Mouse (Mus musculus) heart, embryonic 12.5 days (tissue): ENCODE results near the gene Syngr2. TPM values are rescaled to one million over a fixed set of nuclear protein-coding genes. Genes with fewer than 3 reads are reported as not detected.

Source experiments
- ATAC-seq: fragments of 200-750 bp; cut with Nextera tagmentation; 2 replicates; pipeline ENCODE4 v1.8.0; 2017; ENCODE audit warnings: moderate TSS enrichment, moderate library complexity; ENCODE audit not compliant: insufficient number of reproducible peaks, low FRiP score
- H3K27ac ChIP-seq: fragments of 300-500 bp; sonication (generic); 2 replicates; pipeline ENCODE4 v1.5.1; 2016; ENCODE audit warnings: mild to moderate bottlenecking, moderate library complexity; ENCODE audit not compliant: poor library complexity, severe bottlenecking
- H3K27me3 ChIP-seq: fragments of 300-500 bp; sonication (generic); replicated peaks from 2 replicates; pipeline ENCODE4 v1.6.1; 2016; ENCODE audit warnings: mild to moderate bottlenecking, moderate library complexity
- H3K36me3 ChIP-seq: fragments of 300-500 bp; sonication (generic); 2 replicates; pipeline ENCODE4 v1.6.1; 2016; ENCODE audit warnings: mild to moderate bottlenecking, moderate library complexity
- H3K4me1 ChIP-seq: fragments of 300-500 bp; sonication (generic); replicated peaks from 2 replicates; pipeline ENCODE4 v1.6.1; 2016; ENCODE audit warnings: mild to moderate bottlenecking
- H3K4me2 ChIP-seq: fragments of 300-500 bp; sonication (generic); 2 replicates; pipeline ENCODE4 v1.6.1; 2016; ENCODE audit warnings: mild to moderate bottlenecking, moderate library complexity
- H3K4me3 ChIP-seq: fragments of 300-500 bp; sonication (generic); 2 replicates; pipeline ENCODE4 v1.5.1; 2016; ENCODE audit warnings: mild to moderate bottlenecking
- H3K9ac ChIP-seq: fragments of 300-500 bp; sonication (generic); 2 replicates; pipeline ENCODE4 v1.6.1; 2016; ENCODE audit warnings: mild to moderate bottlenecking, moderate library complexity
- H3K9me3 ChIP-seq: fragments of 300-500 bp; sonication (generic); replicated peaks from 2 replicates; pipeline ENCODE4 v1.6.1; 2016; ENCODE audit warnings: mild to moderate bottlenecking, moderate library complexity
- WGBS: fragments of 180-500 bp; shearing (Covaris S2); methylation state at CpG from one replicate; pipeline ENCODE4 v1.1.7; 2016; 5-methylcytosine and 5-hydroxymethylcytosine counted together
- polyA plus RNA-seq: library from polyadenylated mRNA; unstranded; fragments of >200 nt; fragmentation: Nextera tagmentation; extraction: Ambion mirVana; gene quantifications from 2 replicates; pipeline ENCODE4 v1.2.1, GENCODE M21; 2016

The Syngr2 gene
- polyA plus RNA-seq, 1 experiment from 2014 or later = 68.9 TPM

DNA sequence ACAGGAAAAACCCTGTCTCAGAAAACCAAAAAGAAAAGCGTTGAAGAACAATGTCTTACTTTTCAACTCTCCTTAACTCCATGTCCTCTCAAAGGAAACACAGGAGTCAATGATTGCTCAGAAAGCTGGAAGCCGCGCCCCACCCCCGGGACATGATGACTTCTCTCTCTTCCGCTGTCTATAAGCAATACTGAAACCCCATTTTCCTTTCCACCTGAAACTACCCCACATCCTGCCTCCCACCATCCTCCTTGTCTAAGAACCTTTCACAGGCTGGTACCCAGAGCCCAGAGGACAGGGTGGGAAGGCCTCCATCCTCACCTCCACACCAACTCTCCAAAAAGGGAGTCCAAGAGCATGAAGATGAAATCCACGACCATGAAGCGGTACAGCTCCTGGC is 37.1 kb upstream of the Syngr2 start:
- H3K9ac ChIP-seq = no peak overlapping the region
- no peak overlapping the region for H3K27ac ChIP-seq
- no peaks in the 10 kb centered on the region for H3K27me3 ChIP-seq
- no peaks in the 10 kb centered on the region for H3K9me3 ChIP-seq
- no peak for ATAC-seq
- peaks cover 88% of the 10 kb centered on the region for H3K36me3 ChIP-seq
- H3K4me1 ChIP-seq = peaks cover 9% of the 10 kb centered on the region; the same call in 1 of the 2 replicates
- no peak overlapping the region for H3K4me2 ChIP-seq
- 93% methylated on average over 7 of the region's 7 CpGs for WGBS
- H3K4me3 ChIP-seq = no peak overlapping the region

DNA sequence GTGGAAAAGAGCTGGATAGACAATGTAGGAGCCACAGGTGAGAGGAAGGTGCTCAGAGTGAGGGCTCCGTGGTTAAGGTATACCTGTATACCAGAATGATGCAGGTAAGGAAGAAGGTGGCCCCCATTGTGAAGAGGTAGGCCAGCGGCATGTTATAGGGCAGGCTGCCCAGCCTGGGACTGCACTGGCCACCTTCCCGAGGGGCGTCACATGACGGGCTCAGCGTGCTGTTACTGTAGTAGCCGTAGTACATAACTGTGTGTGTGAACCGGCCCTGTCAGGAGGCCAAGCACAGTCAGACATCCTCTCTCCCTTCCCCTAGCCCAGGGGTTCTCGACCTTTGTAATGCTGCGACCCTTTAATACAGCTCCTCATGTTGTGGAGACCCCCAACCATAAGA is 34.5 kb upstream of the Syngr2 start:
- Histone ChIP-seq H3K9ac (no peak overlapping the region), H3K9me3 (no peaks in the 10 kb centered on the region), H3K4me3 (no peak overlapping the region), H3K27ac (no peak overlapping the region), H3K4me2 (no peak overlapping the region), H3K4me1 (peaks cover 15% of the 10 kb centered on the region), H3K27me3 (no peaks in the 10 kb centered on the region), H3K36me3 (peaks cover 79% of the 10 kb centered on the region)
- ATAC-seq = no peak
- 92% methylated on average over 10 of the region's 10 CpGs for WGBS

DNA sequence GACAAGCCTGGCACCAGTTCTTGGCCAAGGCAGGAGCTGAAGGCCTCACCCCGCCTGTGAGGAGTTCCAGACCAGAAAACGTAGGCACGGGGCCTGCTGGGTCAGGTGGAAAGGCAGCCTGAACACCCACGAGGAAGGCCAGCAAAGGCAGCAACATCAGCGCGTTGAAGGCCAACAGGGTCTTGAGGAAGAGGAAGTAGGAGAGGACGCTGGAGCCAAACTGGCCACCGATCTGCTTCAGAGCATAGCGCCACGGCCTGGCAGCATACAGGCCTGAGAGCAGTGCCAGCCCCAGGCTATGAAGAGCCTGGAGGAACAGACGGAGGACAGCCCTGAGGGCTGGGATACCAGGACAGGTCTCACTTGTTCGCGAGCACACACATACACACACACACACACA is 33.9 kb upstream of the Syngr2 start:
- H3K36me3 ChIP-seq = peaks cover 73% of the 10 kb centered on the region
- peaks cover 20% of the 10 kb centered on the region for H3K4me1 ChIP-seq
- no peak overlapping the region for H3K4me2 ChIP-seq
- H3K27ac ChIP-seq = no peak overlapping the region
- H3K9me3 ChIP-seq = no peaks in the 10 kb centered on the region
- 88% methylated on average over 12 of the region's 13 CpGs for WGBS
- ATAC-seq = no peak
- H3K9ac ChIP-seq = no peak overlapping the region
- H3K27me3 ChIP-seq = no peaks in the 10 kb centered on the region
- no peak overlapping the region for H3K4me3 ChIP-seq

DNA sequence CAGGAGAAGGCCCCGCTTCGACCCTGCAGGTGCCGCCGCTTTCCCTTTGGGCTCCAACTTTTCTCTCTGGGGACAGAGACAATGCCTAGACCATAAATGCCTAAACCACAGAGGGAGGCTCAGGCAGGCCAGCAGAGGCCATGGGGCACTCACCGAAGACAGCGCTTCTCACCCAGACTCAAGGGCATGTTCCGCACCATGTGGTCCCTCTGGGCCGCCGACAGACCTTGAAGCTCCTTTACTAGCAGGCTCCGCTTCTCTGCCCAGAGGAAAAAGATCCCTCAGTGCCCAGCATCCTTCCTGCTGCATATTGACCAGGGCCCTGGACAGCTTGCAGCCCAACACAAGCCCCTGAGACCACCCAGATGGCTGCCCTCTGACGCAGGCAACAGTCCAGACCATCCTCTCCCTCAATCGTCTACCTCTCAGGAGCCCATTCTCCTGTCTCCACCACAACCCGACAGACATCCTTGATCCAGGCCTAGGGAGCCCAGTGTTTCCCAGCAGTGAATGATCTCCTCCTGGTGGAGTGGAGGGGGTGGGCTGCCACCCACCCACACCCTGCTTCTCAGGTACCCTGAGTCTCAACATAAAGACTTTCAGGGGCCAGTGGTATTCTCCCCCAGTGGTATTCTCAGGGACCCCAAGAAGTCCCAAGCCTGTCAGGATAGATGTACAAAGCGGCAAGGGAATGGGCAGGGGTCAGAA is 33.2 kb upstream of the Syngr2 start:
- Histone ChIP-seq H3K27me3 (no peaks in the 10 kb centered on the region), H3K27ac (no peak overlapping the region), H3K9me3 (no peaks in the 10 kb centered on the region), H3K36me3 (peaks cover 69% of the 10 kb centered on the region), H3K9ac (no peak overlapping the region), H3K4me1 (peaks cover 27% of the 10 kb centered on the region), H3K4me3 (no peak overlapping the region), H3K4me2 (no peak overlapping the region)
- no peak for ATAC-seq
- WGBS = 91% methylated on average over 14 of the region's 14 CpGs

DNA sequence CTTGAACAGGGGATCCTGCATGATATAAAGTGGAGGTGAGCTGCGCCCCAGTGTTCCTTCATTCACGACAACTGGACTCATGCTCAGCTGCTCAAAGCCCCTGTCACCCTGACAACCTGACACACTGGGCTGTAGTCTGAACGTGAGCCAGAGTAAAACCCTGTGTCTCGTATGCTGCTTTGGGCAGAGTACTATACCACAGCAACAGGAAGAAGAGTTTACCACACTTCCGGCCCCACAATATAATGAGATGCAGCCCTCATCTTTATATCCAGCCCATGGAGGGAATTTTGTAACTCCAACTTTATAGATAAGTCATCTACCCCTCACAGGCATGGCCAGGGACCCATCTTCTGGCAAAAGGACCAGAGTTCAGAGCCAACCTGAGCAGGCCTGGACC is 32.4 kb upstream of the Syngr2 start:
- H3K27ac ChIP-seq = no peak overlapping the region
- peaks cover 2% of the 10 kb centered on the region; the same call in 1 of the 2 replicates for H3K27me3 ChIP-seq
- no peaks in the 10 kb centered on the region for H3K9me3 ChIP-seq
- WGBS = 91% methylated on average over 5 of the region's 5 CpGs
- peaks cover 61% of the 10 kb centered on the region for H3K36me3 ChIP-seq
- no peak overlapping the region for H3K4me3 ChIP-seq
- no peak for ATAC-seq
- no peak overlapping the region for H3K9ac ChIP-seq
- H3K4me2 ChIP-seq = no peak overlapping the region
- peaks cover 36% of the 10 kb centered on the region for H3K4me1 ChIP-seq

DNA sequence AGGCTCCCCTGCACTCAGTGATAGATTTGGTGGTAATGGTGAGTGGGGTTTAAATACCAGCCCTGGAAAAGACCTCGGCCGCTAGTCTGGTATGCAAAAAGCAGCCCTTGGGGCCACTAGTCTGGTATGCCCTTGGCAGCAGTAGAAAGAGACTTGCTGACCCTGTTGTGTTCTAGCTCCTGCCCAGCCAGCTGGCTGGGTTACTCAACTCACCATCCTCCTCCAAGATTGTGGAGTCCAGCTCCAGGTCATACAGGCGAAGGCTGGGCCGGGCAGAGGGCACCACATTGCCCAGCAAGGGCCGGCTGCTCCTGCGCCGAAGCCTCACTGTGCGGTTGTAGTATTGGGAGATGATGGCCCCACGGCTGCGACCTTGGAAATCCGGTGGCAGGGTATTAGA is 31.4 kb upstream of the Syngr2 start:
- Histone ChIP-seq H3K9ac (no peak overlapping the region), H3K4me1 (peaks cover 43% of the 10 kb centered on the region), H3K27me3 (peaks cover 4% of the 10 kb centered on the region; the same call in 1 of the 2 replicates), H3K27ac (no peak overlapping the region), H3K4me3 (no peak overlapping the region), H3K36me3 (peaks cover 52% of the 10 kb centered on the region), H3K4me2 (no peak overlapping the region), H3K9me3 (no peaks in the 10 kb centered on the region)
- no peak for ATAC-seq
- WGBS = 94% methylated on average over 11 of the region's 11 CpGs

DNA sequence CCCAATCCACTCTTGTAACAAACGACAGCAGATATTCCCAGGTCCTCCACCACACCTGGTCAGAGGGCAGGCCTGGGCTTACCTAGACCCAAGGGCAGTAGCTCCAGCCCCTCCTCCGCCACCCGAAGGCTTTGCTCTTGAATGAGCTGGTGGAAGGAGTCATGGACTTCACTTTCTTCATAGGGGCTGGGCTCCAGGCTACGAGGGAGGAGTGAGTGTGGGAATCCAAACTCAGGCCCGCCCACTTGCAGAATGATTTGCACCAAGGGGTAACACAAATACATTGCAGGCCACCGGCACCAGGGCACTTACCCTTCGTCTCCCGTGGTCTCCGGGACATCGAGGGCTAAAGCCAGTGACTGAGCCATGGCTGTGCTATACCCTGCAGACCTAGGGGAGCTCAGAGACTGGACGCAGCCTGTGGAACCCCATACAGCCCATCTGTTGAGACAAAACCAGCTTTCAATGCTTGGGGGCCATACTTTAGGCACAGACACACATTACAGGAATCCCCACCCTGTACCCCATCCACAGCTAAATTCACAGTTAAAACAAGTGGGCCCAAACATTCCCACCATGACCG is 30.5 kb upstream of the Syngr2 start:
- peaks cover 42% of the 10 kb centered on the region for H3K36me3 ChIP-seq
- H3K4me2 ChIP-seq = peak overlapping the region; percentile 99
- 50% methylated on average over 12 of the region's 12 CpGs for WGBS
- peak overlapping the region; percentile 81 for H3K9ac ChIP-seq
- H3K4me1 ChIP-seq = peaks cover 49% of the 10 kb centered on the region
- peak overlapping the region; percentile 94 for H3K27ac ChIP-seq
- H3K27me3 ChIP-seq = peaks cover 4% of the 10 kb centered on the region; the same call in 1 of the 2 replicates
- ATAC-seq = no peak
- no peaks in the 10 kb centered on the region for H3K9me3 ChIP-seq
- H3K4me3 ChIP-seq = peak overlapping the region; percentile 69

DNA sequence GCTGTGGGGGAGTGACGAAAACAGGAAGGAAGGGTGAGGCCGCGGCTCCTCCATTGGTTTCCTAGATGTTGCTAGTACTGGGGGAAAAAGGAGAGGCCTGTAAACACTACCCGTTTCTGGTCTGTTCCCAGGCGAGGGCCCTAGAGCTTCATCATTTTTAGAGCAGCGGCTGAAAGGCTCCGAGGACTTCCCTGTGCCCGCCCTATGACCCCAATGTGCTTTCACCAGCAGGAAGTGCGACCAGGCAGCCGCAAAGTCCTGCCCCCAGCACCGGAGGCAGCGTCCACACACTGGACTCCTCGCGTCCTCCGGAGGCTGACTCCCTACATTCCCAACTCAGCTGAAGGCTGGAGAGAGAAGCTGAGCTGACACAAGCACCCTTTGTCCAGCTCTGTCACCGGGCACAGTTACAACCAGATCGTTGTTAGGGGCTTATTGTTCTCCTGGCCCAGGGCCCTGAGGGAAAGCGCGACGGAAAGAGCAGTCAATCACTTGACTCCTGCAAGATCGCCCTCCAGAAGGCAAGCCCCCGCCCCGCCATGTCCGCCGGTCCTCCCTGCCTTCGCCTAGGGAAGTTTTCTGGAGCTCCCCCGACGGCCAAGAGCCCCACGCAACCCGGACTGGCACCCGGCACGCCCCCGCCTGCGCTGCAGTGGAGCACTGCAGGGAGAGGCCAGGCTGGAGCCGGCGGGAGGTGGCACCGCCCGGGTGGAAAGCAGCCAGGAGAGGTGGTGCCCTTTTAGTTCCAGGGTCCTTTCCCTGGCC is 29.9 kb upstream of the Syngr2 start:
- Histone ChIP-seq H3K27me3 (peaks cover 4% of the 10 kb centered on the region; the same call in 1 of the 2 replicates), H3K9ac (peak overlapping the region; percentile 81), H3K36me3 (peaks cover 36% of the 10 kb centered on the region), H3K27ac (peak overlapping the region; percentile 94), H3K4me1 (peaks cover 49% of the 10 kb centered on the region), H3K9me3 (no peaks in the 10 kb centered on the region), H3K4me2 (peak overlapping the region; percentile 99), H3K4me3 (peak overlapping the region; percentile 69)
- 2% methylated on average over 38 of the region's 38 CpGs for WGBS
- peak; percentile 40 for ATAC-seq

DNA sequence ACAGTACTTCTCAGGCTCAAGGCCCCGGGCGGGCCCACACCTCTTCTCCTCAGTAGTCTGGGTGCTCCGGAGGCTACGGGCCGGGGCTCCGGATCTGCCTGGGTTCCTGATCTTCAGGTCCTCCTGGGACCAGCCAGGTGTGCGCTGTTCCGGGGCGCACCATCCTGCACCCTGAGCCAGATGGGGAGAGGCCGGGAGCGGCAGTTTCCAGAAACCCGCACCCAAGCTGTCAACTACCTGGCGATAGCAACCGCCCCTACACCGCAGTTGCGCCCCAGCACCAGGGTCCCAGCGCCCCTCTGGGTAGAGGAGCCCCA is 29.3 kb upstream of the Syngr2 start:
- H3K27me3 ChIP-seq = peaks cover 8% of the 10 kb centered on the region; the same call in 1 of the 2 replicates
- peak overlapping the region; percentile 99 for H3K4me2 ChIP-seq
- peak overlapping the region; percentile 94 for H3K27ac ChIP-seq
- no peaks in the 10 kb centered on the region for H3K9me3 ChIP-seq
- peak overlapping the region; percentile 81 for H3K9ac ChIP-seq
- ATAC-seq = peak; percentile 3
- peaks cover 30% of the 10 kb centered on the region for H3K36me3 ChIP-seq
- H3K4me1 ChIP-seq = peaks cover 49% of the 10 kb centered on the region
- WGBS = under 1% methylated on average over 17 of the region's 17 CpGs
- H3K4me3 ChIP-seq = peak overlapping the region; percentile 69

DNA sequence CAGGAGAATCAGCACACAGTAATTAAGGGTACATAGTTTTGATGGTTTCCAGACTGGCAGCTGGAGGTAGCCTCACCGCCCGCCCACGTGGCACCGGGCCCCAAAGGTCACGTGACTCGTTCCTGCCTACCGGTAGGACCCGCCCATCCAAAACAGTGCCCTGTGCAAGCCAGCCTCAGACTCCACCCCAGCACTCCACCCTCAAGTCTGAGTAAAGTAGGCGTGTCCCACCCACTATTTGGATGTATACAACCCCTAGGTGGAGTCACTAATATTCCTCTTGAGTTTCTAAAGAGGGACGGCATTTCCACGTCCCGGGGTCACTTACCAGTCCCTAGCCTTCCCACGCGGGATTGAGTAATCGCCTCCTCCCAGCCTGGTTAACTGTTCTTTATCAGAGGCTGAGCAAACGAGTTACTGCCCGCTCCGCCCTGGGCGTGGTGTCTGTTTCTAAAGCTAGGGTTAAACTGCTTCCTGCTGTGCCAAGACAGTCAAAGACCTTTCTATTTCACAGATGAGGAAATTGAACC is 28.8 kb upstream of the Syngr2 start:
- WGBS = 1% methylated on average over 19 of the region's 19 CpGs
- Histone ChIP-seq H3K9ac (peak overlapping the region; percentile 81), H3K27me3 (peaks cover 8% of the 10 kb centered on the region; the same call in 1 of the 2 replicates), H3K4me1 (peaks cover 49% of the 10 kb centered on the region), H3K27ac (peak overlapping the region; percentile 94), H3K9me3 (no peaks in the 10 kb centered on the region), H3K4me3 (peak overlapping the region; percentile 69), H3K4me2 (peak overlapping the region; percentile 99), H3K36me3 (peaks cover 25% of the 10 kb centered on the region)
- peak; percentile 81 for ATAC-seq
